Mouse (Mus musculus): ENCODE data around the gene Trcg1. TPM values are rescaled to one million over a fixed set of nuclear protein-coding genes. Genes with fewer than 3 reads are reported as not detected.

The Trcg1 gene
- polyA plus RNA-seq, 2 experiments: not detected

DNA sequence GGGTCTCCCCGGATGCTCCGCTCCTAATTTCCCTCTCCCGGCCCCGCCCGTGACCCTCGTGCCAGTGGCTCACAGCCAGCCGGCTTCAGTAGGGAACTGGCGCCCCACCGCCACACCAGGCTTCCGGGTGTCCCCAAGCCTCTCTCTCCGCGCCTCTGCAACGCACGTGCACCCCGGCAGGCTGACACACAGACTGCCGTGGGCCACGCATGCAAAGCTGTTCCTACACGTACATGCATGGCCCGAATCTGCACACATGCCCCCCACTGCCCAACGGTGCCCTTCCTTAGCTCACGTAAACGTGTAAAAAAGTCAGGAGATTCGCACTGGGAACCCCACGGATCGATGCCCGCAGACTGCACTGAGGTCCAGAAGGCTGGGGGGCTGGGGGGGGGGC lies 25.2 kb downstream of the Trcg1 start:
- H3K36me3 ChIP-seq (replicated peaks; ENCODE audit: control insufficient read depth, insufficient read depth, low read depth): peaks cover 25% of the 10 kb centered on the region
- ATAC-seq (ENCODE audit: insufficient read depth): peak; percentile 14
- no peaks in the 10 kb centered on the region; the same call in 1 of the 2 replicates for H3K27me3 ChIP-seq (ENCODE audit: control insufficient read depth, insufficient read depth, low read length)
- no peak for DNase-seq (ENCODE audit: low read depth in 3 of 3, low spot score in 3 of 3)
- peak overlapping the region; percentile 78 for H3K4me2 ChIP-seq (ENCODE audit: low read depth)
- peak overlapping the region; percentile 85 to 91 for H3K4me3 ChIP-seq (ENCODE audit: insufficient read depth in 1 of 2, low read depth in 2 of 2, low read length in 2 of 2)
- TF ChIP-seq CTCF (IDR thresholded peaks at IDR 0.05; ENCODE audit: low read depth): no peak; the same call in 1 of the 2 replicates
- TF ChIP-seq EP300 (IDR thresholded peaks at IDR 0.05; ENCODE audit: low read depth): no peak
- under 1% methylated on average over 26 of the region's 26 CpGs for WGBS (ENCODE audit: insufficient replicate concordance)
- H3K27ac ChIP-seq: peak overlapping the region; percentile 65
- H3K9me3 ChIP-seq (ENCODE audit: control insufficient read depth, low read length): no peaks in the 10 kb centered on the region
- peaks cover 16 to 20% of the 10 kb centered on the region in 2 experiments for H3K4me1 ChIP-seq (replicated peaks; ENCODE audit: control insufficient read depth in 2 of 2, insufficient read depth in 2 of 2, low read length in 1 of 2)
- peak overlapping the region; percentile 94 for H3K9ac ChIP-seq (replicated peaks)

DNA sequence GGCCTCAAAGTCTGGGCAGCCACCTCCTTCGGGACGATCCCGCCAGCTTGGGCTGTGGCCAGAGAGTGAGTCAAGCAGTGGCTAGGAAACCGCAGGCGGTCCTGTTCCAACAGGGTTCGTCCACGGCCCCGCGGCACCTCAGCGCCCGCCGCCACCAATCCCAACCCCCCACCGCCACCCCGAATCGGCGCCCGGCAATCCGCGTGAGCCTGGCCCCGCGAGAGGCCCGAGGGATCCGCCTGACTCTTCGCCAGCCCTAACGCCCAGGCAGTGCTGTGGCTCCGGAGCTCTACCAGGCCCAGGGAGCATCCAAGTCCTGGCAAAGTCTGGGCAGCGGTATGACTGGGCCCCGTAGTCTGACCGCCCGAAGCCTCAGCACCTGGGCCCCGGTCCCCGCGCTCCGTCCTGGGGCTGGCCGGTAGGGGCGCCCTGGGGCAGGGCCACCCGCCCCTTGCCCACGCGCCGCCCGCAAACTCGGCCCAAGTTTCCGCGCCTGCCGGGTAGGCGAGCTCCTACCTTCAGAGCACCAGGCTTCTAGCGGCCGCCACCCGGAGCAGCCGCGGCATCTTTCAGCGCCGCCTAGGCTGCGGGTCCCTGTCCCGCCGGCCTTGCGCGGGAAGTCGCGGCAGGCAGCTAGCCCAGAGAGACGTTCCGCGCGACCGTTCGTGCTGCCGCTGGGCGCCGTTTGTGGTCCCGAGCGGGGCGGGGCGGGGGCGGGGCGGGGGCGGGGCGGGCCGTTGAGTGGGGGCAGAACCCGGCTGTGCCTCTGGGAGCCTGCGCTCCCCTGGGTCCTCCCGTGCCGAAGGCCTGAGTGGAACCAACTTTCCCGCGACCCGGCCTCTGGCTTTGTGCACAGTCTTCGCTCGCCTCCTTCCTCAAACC lies 25.8 kb downstream of the Trcg1 start, which contains the start of gene 1700017B05Rik:
1700017B05Rik (minus strand) TSS at position 700 of the 882 bp plus-strand sequence.
- H3K27me3 ChIP-seq (ENCODE audit: control insufficient read depth, insufficient read depth, low read length): no peaks in the 10 kb centered on the region; the same call in 1 of the 2 replicates
- TF ChIP-seq CTCF (IDR thresholded peaks at IDR 0.05; ENCODE audit: low read depth) (peak; percentile 68), EP300 (IDR thresholded peaks at IDR 0.05; ENCODE audit: low read depth) (no peak)
- H3K9me3 ChIP-seq (ENCODE audit: control insufficient read depth, low read length): no peaks in the 10 kb centered on the region
- ATAC-seq (ENCODE audit: insufficient read depth) (peak; percentile 87), DNase-seq (ENCODE audit: low read depth in 3 of 3, low spot score in 3 of 3) (peak; percentile 45 to 58 (median 50))
- peak within 1 kb of the TSS; percentile 94 for H3K9ac ChIP-seq (replicated peaks)
- H3K4me2 ChIP-seq (ENCODE audit: low read depth): peak within 1 kb of the TSS; percentile 78
- peaks cover 19% of the 10 kb centered on the region for H3K36me3 ChIP-seq (replicated peaks; ENCODE audit: control insufficient read depth, insufficient read depth, low read depth)
- peak within 1 kb of the TSS; percentile 85 to 91 for H3K4me3 ChIP-seq (ENCODE audit: insufficient read depth in 1 of 2, low read depth in 2 of 2, low read length in 2 of 2)
- H3K27ac ChIP-seq: peak within 1 kb of the TSS; percentile 65
- H3K4me1 ChIP-seq (replicated peaks; ENCODE audit: control insufficient read depth in 2 of 2, insufficient read depth in 2 of 2, low read length in 1 of 2): peaks cover 16 to 21% of the 10 kb centered on the region in 2 experiments
- WGBS (ENCODE audit: insufficient replicate concordance): under 1% methylated on average over 84 of the region's 87 CpGs

DNA sequence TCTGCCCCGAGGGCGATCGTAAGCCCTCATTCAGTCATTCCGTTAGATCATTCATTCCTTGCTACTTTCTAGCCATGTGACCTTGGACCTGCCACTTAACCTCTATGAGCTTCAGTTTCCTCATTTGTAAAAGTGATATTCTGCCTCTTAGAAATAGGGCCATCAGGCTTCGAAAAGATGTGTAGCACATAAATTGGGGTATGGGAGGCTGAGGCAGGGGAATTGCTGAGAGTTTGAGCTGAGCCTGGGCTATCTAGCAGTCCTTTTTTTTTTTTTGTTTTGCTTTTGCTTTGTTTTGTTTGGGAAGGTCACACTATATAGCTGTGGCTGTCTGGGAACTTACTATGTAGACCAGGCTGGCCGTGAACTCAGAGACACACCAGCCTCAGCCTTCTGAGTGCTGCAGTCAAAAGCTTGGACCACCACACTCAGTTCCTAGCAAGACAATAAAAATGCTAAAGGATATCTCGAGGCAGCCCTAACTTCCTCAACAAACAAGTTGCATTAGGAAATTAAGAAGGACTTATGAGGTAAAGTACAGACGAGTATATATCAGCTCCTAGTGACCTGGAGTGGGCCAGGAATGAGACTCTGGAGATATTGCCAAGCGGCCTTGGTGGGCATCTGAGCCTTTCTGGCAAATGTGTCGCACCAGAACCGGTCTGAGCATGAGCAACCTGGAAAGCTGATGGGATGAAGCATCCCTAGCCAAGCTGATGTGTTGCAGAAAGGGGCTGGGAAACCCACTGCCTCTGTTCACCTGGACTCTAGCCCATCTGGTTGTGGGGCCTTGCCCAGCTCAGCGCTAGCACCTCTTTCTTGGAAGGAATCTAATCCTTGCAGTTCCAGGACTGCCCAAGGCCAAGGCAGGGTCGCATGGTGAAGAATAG lies 26.7 kb downstream of the Trcg1 start:
- H3K27ac ChIP-seq: peak overlapping the region; percentile 24
- H3K27me3 ChIP-seq (ENCODE audit: control insufficient read depth, insufficient read depth, low read length): no peaks in the 10 kb centered on the region; the same call in 1 of the 2 replicates
- H3K36me3 ChIP-seq (replicated peaks; ENCODE audit: control insufficient read depth, insufficient read depth, low read depth): peaks cover 10% of the 10 kb centered on the region
- 41% methylated on average over 13 of the region's 13 CpGs for WGBS (ENCODE audit: insufficient replicate concordance)
- TF ChIP-seq EP300 (IDR thresholded peaks at IDR 0.05; ENCODE audit: low read depth) (no peak), CTCF (IDR thresholded peaks at IDR 0.05; ENCODE audit: low read depth) (no peak)
- H3K4me1 ChIP-seq (replicated peaks; ENCODE audit: control insufficient read depth in 2 of 2, insufficient read depth in 2 of 2, low read length in 1 of 2): peaks cover 16 to 30% of the 10 kb centered on the region in 2 experiments
- peak overlapping the region; percentile 63 to 85 for H3K4me3 ChIP-seq (ENCODE audit: insufficient read depth in 1 of 2, low read depth in 2 of 2, low read length in 2 of 2)
- H3K4me2 ChIP-seq (ENCODE audit: low read depth): peak overlapping the region; percentile 78
- peak overlapping the region; percentile 94 for H3K9ac ChIP-seq (replicated peaks)
- ATAC-seq (ENCODE audit: insufficient read depth) (no peak), DNase-seq (ENCODE audit: low read depth in 3 of 3, low spot score in 3 of 3) (no peak)
- no peaks in the 10 kb centered on the region for H3K9me3 ChIP-seq (ENCODE audit: control insufficient read depth, low read length)

- no peak for ATAC-seq (ENCODE audit: insufficient read depth)
- no peaks in the 10 kb centered on the region; the same call in 1 of the 2 replicates for H3K27me3 ChIP-seq (ENCODE audit: control insufficient read depth, insufficient read depth, low read length)
- H3K9me3 ChIP-seq (ENCODE audit: control insufficient read depth, low read length): no peaks in the 10 kb centered on the region
- H3K4me3 ChIP-seq (ENCODE audit: insufficient read depth in 1 of 2, low read depth in 2 of 2, low read length in 2 of 2): no peak overlapping the region
- H3K4me1 ChIP-seq (replicated peaks; ENCODE audit: control insufficient read depth in 2 of 2, insufficient read depth in 2 of 2, low read length in 1 of 2): peaks cover 20 to 37% of the 10 kb centered on the region in 2 experiments
- TF ChIP-seq EP300 (IDR thresholded peaks at IDR 0.05; ENCODE audit: low read depth) (no peak), CTCF (IDR thresholded peaks at IDR 0.05; ENCODE audit: low read depth) (no peak)
- no peak for DNase-seq (ENCODE audit: low read depth in 3 of 3, low spot score in 3 of 3)
- WGBS (ENCODE audit: insufficient replicate concordance): 41% methylated on average over 5 of the region's 5 CpGs
- H3K36me3 ChIP-seq (replicated peaks; ENCODE audit: control insufficient read depth, insufficient read depth, low read depth): no peaks in the 10 kb centered on the region
- H3K27ac ChIP-seq: no peak overlapping the region
- H3K9ac ChIP-seq (replicated peaks): no peak overlapping the region
- no peak overlapping the region for H3K4me2 ChIP-seq (ENCODE audit: low read depth)
These were observed 28.8 kb downstream of the Trcg1 start for GRCm38 (mm10) chr9:57265125-57265524.
